Mouse (Mus musculus) olfactory bulb, adult 2 months (tissue): ENCODE data around the gene Ahcyl1.

ENCODE experiments used
- CTCF ChIP-seq: fragments of 200-500 bp; IDR thresholded peaks from 2 replicates; pipeline ENCODE4 v1.5.1; 2012; ENCODE audit warnings: low read depth, mild to moderate bottlenecking, low read length, moderate library complexity; ENCODE audit not compliant: insufficient read depth
- POLR2A ChIP-seq: fragments of 200-500 bp; IDR thresholded peaks from 2 replicates; pipeline ENCODE4 v1.6.1; 2012; ENCODE audit warnings: mild to moderate bottlenecking, low read depth, low read length, moderate library complexity; ENCODE audit not compliant: insufficient read depth

DNA sequence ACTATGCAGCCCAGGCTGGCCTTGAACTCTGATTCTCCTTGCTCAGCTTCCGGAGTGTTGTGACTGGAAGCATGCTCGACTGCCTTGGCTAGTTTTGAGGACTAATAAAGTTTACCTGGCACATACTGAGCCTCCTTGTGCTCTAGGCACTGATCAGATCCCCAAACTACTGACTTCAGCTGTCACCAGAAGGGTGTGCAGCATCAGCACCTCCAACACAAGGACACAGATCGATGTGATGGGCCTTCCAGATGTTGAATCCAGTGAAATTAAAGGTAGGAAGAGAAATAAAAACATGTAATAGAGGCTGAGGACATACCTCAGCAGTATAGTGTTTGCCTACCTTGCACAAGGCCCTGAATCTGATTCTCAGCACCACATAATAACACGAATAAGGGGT is 66.9 kb downstream of the Ahcyl1 start:
- no peak for TF ChIP-seq POLR2A
- no peak for TF ChIP-seq CTCF
